Mouse (Mus musculus) MEL (cell line): ENCODE results near the gene Fancc.

Source experiments
- BHLHE40 ChIP-seq: IDR thresholded peaks from 2 replicates; pipeline ENCODE4 v1.6.1; 2012; ENCODE audit warnings: low read depth, mild to moderate bottlenecking, inconsistent platforms, low read length, improper control_type of control experiment, borderline replicate concordance
- CHD2 ChIP-seq: IDR thresholded peaks from 2 replicates; pipeline ENCODE4 v1.6.1; 2011; ENCODE audit warnings: low read length, improper control_type of control experiment
- CTCF ChIP-seq, 3 experiments: IDR thresholded peaks in 2 of 3; conservative IDR thresholded peaks in 1 of 3; 2 replicates each; pipeline ENCODE4 v1.5.1; 2011 to 2012; ENCODE audit warnings: low read length in 3 of 3, low read depth in 2 of 3, mild to moderate bottlenecking in 2 of 3, improper control_type of control experiment in 1 of 3, inconsistent platforms in 1 of 3, mixed read lengths in 1 of 3, moderate library complexity in 1 of 3; ENCODE audit not compliant: control insufficient read depth in 1 of 3, insufficient read depth in 1 of 3, poor library complexity in 1 of 3, severe bottlenecking in 1 of 3
- EP300 ChIP-seq, 2 experiments: IDR thresholded peaks; 2 replicates each; pipeline ENCODE4 v1.6.1; 2011; ENCODE audit warnings: improper control_type of control experiment in 2 of 2, low read length in 2 of 2, low read depth in 1 of 2, mild to moderate bottlenecking in 1 of 2
- ETS1 ChIP-seq: IDR thresholded peaks from 2 replicates; pipeline ENCODE4 v1.6.1; 2012; ENCODE audit warnings: low read depth, mild to moderate bottlenecking, inconsistent platforms, low read length, improper control_type of control experiment, moderate library complexity
- HCFC1 ChIP-seq: IDR thresholded peaks from 2 replicates; pipeline ENCODE4 v1.6.1; 2012; ENCODE audit warnings: low read depth, mild to moderate bottlenecking, inconsistent platforms, low read length, improper control_type of control experiment, moderate library complexity
- NELFE ChIP-seq: IDR thresholded peaks from 2 replicates; pipeline ENCODE4 v1.6.1; 2011; ENCODE audit warnings: low read depth, low read length, improper control_type of control experiment
- POLR2A ChIP-seq, 2 experiments: IDR thresholded peaks; 2 replicates each; pipeline ENCODE4 v1.6.1; 2011 to 2012; ENCODE audit warnings: low read length in 2 of 2, mild to moderate bottlenecking in 2 of 2, control low read depth in 1 of 2, improper control_type of control experiment in 1 of 2, low read depth in 1 of 2, moderate library complexity in 1 of 2; ENCODE audit not compliant: control insufficient read depth in 1 of 2, insufficient read depth in 1 of 2, poor library complexity in 1 of 2
- POLR2AphosphoS2 ChIP-seq: IDR thresholded peaks from 2 replicates; pipeline ENCODE4 v1.6.1; 2011; ENCODE audit warnings: low read length, improper control_type of control experiment
- RCOR1 ChIP-seq: IDR thresholded peaks from 2 replicates; pipeline ENCODE4 v1.6.1; 2012; ENCODE audit warnings: low read depth, mild to moderate bottlenecking, inconsistent platforms, low read length, improper control_type of control experiment
- TBP ChIP-seq: IDR thresholded peaks from 2 replicates; pipeline ENCODE4 v1.8.0; 2011; ENCODE audit warnings: low read depth, low read length, improper control_type of control experiment
- TCF12 ChIP-seq: IDR thresholded peaks from 2 replicates; pipeline ENCODE4 v1.6.1; 2014; ENCODE audit warnings: low read depth, mild to moderate bottlenecking, inconsistent platforms, low read length, improper control_type of control experiment, moderate library complexity

GRCm38 (mm10) chr13:63418148-63418547 is 78.9 kb downstream of the Fancc start:
- no peak for TF ChIP-seq ETS1
- TF ChIP-seq POLR2AphosphoS2, result no peak
- no peak for TF ChIP-seq TCF12
- 0 out of 6 replicates have a peak, but pooled peaks of 1 of the 3 experiments have one; percentile 10 for TF ChIP-seq CTCF (IDR thresholded peaks at IDR 0.05 in 2 of 3, conservative IDR thresholded peaks at IDR 0.05 in 1 of 3; ENCODE audit: control insufficient read depth in 1 of 3, insufficient read depth in 1 of 3, low read depth in 2 of 3, low read length in 3 of 3, poor library complexity in 1 of 3, severe bottlenecking in 1 of 3)
- TF ChIP-seq CHD2, result no peak
- TF ChIP-seq HCFC1, result no peak
- TF ChIP-seq EP300 (IDR thresholded peaks at IDR 0.05; ENCODE audit: low read depth in 1 of 2, low read length in 2 of 2), result no peak
- TF ChIP-seq POLR2A (IDR thresholded peaks at IDR 0.05; ENCODE audit: control insufficient read depth in 1 of 2, insufficient read depth in 1 of 2, low read depth in 1 of 2, low read length in 2 of 2, poor library complexity in 1 of 2), result no peak
- no peak for TF ChIP-seq NELFE
- no peak for TF ChIP-seq BHLHE40
- no peak for TF ChIP-seq TBP
- TF ChIP-seq RCOR1, result no peak
